Mouse (Mus musculus) embryo, embryonic 11 days (tissue): ENCODE measurements around the gene Lrg1.

ENCODE experiments used
- DNase-seq: peaks from one replicate; pipeline ENCODE4 v3.0.0-alpha.2; 2015

The Lrg1 gene

GRCm38 (mm10) chr17:56072243-56072642 is 49.6 kb downstream of the Lrg1 start:
- no peak for DNase-seq

GRCm38 (mm10) chr17:56071126-56071525 is 50.7 kb downstream of the Lrg1 start:
- no peak for DNase-seq
